Mouse (Mus musculus) forebrain, embryonic 10.5 days (tissue): ENCODE data around the gene Rrbp1. TPM values are rescaled to one million over a fixed set of nuclear protein-coding genes. Genes with fewer than 3 reads are reported as not detected.

Source experiments
- DNase-seq: peaks from one replicate; pipeline ENCODE4 v3.0.0-alpha.2; 2017; ENCODE audit warnings: low spot score; ENCODE audit errors: extremely low spot score
- H3K27ac ChIP-seq: fragments of 300-500 bp; sonication (generic); 2 replicates; pipeline ENCODE4 v1.5.1; 2016; ENCODE audit warnings: mild to moderate bottlenecking
- H3K27me3 ChIP-seq: fragments of 300-500 bp; sonication (generic); 2 replicates; pipeline ENCODE4 v1.6.1; 2016; ENCODE audit warnings: mild to moderate bottlenecking; ENCODE audit not compliant: poor library complexity, severe bottlenecking
- H3K36me3 ChIP-seq: fragments of 300-500 bp; sonication (generic); replicated peaks from 2 replicates; pipeline ENCODE4 v1.6.1; 2016; ENCODE audit warnings: mild to moderate bottlenecking, moderate library complexity
- H3K4me1 ChIP-seq: fragments of 300-500 bp; sonication (generic); 2 replicates; pipeline ENCODE4 v1.6.1; 2016
- H3K4me3 ChIP-seq: fragments of 300-500 bp; sonication (generic); 2 replicates; pipeline ENCODE4 v1.5.1; 2016; ENCODE audit warnings: mild to moderate bottlenecking, moderate library complexity
- H3K9me3 ChIP-seq: fragments of 300-500 bp; sonication (generic); 2 replicates; pipeline ENCODE4 v1.6.1; 2016; ENCODE audit warnings: mild to moderate bottlenecking, moderate library complexity
- WGBS: fragments of 180-500 bp; shearing (Covaris S2); methylation state at CpG from one replicate; pipeline ENCODE4 v1.1.7; 2016; 5-methylcytosine and 5-hydroxymethylcytosine counted together
- polyA plus RNA-seq: library from polyadenylated mRNA; unstranded; fragments of >200 nt; fragmentation: Nextera tagmentation; extraction: Ambion mirVana; gene quantifications from 2 replicates; pipeline ENCODE4 v1.2.1, GENCODE M21; 2016

The Rrbp1 gene
- polyA plus RNA-seq, 1 experiment from 2014 or later: 44.6 TPM

- Histone ChIP-seq H3K27me3 (no peaks in the 10 kb centered on the region), H3K27ac (no peak overlapping the region), H3K4me3 (no peak overlapping the region), H3K4me1 (peaks cover 3% of the 10 kb centered on the region; the same call in 1 of the 2 replicates), H3K9me3 (no peaks in the 10 kb centered on the region), H3K36me3 (peaks cover 97% of the 10 kb centered on the region)
- WGBS: 90% methylated on average over 2 of the region's 2 CpGs
- no peak for DNase-seq
Measured at GRCm38 (mm10) chr2:143946399-143946798, 64.7 kb downstream of the Rrbp1 start.

GRCm38 (mm10) chr2:143945466-143946075, 65.5 kb downstream of the Rrbp1 start:
- H3K36me3 ChIP-seq: peaks cover 97% of the 10 kb centered on the region
- no peak for DNase-seq

GRCm38 (mm10) chr2:143944796-143945195, 66.3 kb downstream of the Rrbp1 start:
- H3K4me1 ChIP-seq: no peaks in the 10 kb centered on the region
- 94% methylated on average over 3 of the region's 3 CpGs for WGBS
- no peaks in the 10 kb centered on the region for H3K27me3 ChIP-seq
- no peak overlapping the region for H3K27ac ChIP-seq
- no peaks in the 10 kb centered on the region for H3K9me3 ChIP-seq
- no peak overlapping the region for H3K4me3 ChIP-seq
- peaks cover 97% of the 10 kb centered on the region for H3K36me3 ChIP-seq
- DNase-seq: no peak

More at GRCm38 (mm10) chr2:143945466-143946075, 65.5 kb downstream of the Rrbp1 start:
- Histone ChIP-seq H3K9me3 (no peaks in the 10 kb centered on the region), H3K27ac (no peak overlapping the region), H3K4me3 (no peak overlapping the region), H3K27me3 (no peaks in the 10 kb centered on the region), H3K4me1 (no peaks in the 10 kb centered on the region; the same call in 1 of the 2 replicates)
- WGBS: 92% methylated on average over 7 of the region's 7 CpGs

- H3K27ac ChIP-seq: no peak overlapping the region
- no peaks in the 10 kb centered on the region for H3K27me3 ChIP-seq
- no peaks in the 10 kb centered on the region for H3K9me3 ChIP-seq
- 91% methylated on average over 5 of the region's 5 CpGs for WGBS
- no peak overlapping the region for H3K4me3 ChIP-seq
- DNase-seq: no peak
- H3K36me3 ChIP-seq: peaks cover 68% of the 10 kb centered on the region
- no peaks in the 10 kb centered on the region for H3K4me1 ChIP-seq
Measured at GRCm38 (mm10) chr2:143940406-143940805, 70.7 kb downstream of the Rrbp1 start.

- H3K4me1 ChIP-seq: no peaks in the 10 kb centered on the region
- DNase-seq: no peak
- H3K4me3 ChIP-seq: no peak overlapping the region
- H3K27ac ChIP-seq: no peak overlapping the region
- WGBS: 89% methylated on average over 2 of the region's 2 CpGs
- no peaks in the 10 kb centered on the region for H3K9me3 ChIP-seq
- H3K27me3 ChIP-seq: no peaks in the 10 kb centered on the region
- peaks cover 48% of the 10 kb centered on the region for H3K36me3 ChIP-seq
Measured at GRCm38 (mm10) chr2:143937861-143938260, 73.2 kb downstream of the Rrbp1 start.

DNA sequence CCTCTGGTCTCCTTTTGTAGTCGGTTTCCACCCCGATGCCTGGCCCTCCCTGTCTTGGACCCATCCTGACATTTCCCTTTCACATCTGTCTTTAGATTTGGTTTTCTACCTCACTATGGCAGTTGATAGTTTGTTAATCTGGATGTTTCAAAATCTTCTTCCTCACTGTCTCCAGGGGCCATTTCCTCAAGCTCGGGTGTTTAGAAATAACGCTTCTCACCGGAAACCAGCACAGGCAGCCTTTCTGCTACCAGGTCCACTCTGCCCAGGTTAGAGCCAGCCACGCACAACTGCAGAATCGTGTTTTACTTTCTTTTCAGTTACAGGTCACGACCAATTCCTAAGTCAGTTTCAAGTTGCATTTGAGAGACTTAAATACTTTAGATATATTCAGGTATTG, 76.6 kb downstream of the Rrbp1 start:
- no peaks in the 10 kb centered on the region for H3K9me3 ChIP-seq
- no peaks in the 10 kb centered on the region for H3K27me3 ChIP-seq
- H3K4me3 ChIP-seq: no peak overlapping the region
- H3K36me3 ChIP-seq: peaks cover 16% of the 10 kb centered on the region
- H3K4me1 ChIP-seq: peaks cover 18% of the 10 kb centered on the region
- H3K27ac ChIP-seq: no peak overlapping the region
- DNase-seq: no peak
- 93% methylated on average over 8 of the region's 8 CpGs for WGBS

GRCm38 (mm10) chr2:143933516-143933915, 77.5 kb downstream of the Rrbp1 start:
- Histone ChIP-seq H3K27ac (no peak overlapping the region), H3K9me3 (no peaks in the 10 kb centered on the region), H3K27me3 (no peaks in the 10 kb centered on the region), H3K36me3 (peaks cover 6% of the 10 kb centered on the region), H3K4me3 (no peak overlapping the region), H3K4me1 (peaks cover 18% of the 10 kb centered on the region)
- no peak for DNase-seq
- WGBS: 90% methylated on average over 5 of the region's 5 CpGs

DNA sequence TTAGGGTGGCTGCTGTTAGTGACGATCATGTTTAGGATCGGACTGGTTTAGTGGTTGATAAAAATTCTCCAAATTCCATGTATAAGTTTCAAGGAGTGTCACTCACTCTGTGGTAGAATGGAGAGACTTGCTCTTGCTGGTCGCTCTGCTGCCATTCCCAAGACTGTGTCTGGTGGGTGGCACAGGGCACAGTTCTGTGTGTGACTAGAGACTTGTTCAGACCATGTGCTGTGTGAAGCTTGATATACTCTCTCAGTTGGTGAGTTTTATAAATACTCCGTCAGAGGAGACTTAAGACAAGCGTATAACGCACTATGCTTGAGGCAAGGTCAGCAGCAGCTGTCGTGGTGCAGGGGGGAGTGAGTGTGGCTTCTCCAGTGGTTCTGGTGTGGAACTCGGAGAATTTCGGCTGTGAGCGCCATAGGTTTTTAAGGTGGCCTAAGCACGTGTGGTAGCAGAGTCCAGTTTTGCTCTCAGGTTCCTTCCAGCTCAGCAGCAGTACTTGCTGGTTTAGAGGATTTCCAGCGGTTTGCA, 78.7 kb downstream of the Rrbp1 start:
- H3K4me1 ChIP-seq: peaks cover 18% of the 10 kb centered on the region
- H3K27me3 ChIP-seq: no peaks in the 10 kb centered on the region
- no peaks in the 10 kb centered on the region for H3K9me3 ChIP-seq
- H3K36me3 ChIP-seq: peaks cover 4% of the 10 kb centered on the region; the same call in 1 of the 2 replicates
- no peak overlapping the region for H3K4me3 ChIP-seq
- no peak overlapping the region for H3K27ac ChIP-seq
- WGBS: 87% methylated on average over 12 of the region's 12 CpGs
- no peak for DNase-seq

GRCm38 (mm10) chr2:143929607-143930311, 81.3 kb downstream of the Rrbp1 start:
- H3K27ac ChIP-seq: no peak overlapping the region
- DNase-seq: no peak

GRCm38 (mm10) chr2:143925826-143926225, 85.2 kb downstream of the Rrbp1 start:
- Histone ChIP-seq H3K9me3 (no peaks in the 10 kb centered on the region), H3K4me3 (no peak overlapping the region), H3K27me3 (no peaks in the 10 kb centered on the region), H3K36me3 (no peaks in the 10 kb centered on the region), H3K27ac (no peak overlapping the region), H3K4me1 (peaks cover 12% of the 10 kb centered on the region)
- 97% methylated on average over 6 of the region's 6 CpGs for WGBS
- no peak for DNase-seq

More at GRCm38 (mm10) chr2:143929607-143930311, 81.3 kb downstream of the Rrbp1 start:
- 72% methylated on average over 3 of the region's 3 CpGs for WGBS
- Histone ChIP-seq H3K4me1 (peaks cover 18% of the 10 kb centered on the region), H3K4me3 (no peak overlapping the region), H3K36me3 (peaks cover 4% of the 10 kb centered on the region; the same call in 1 of the 2 replicates), H3K27me3 (no peaks in the 10 kb centered on the region), H3K9me3 (no peaks in the 10 kb centered on the region)

DNA sequence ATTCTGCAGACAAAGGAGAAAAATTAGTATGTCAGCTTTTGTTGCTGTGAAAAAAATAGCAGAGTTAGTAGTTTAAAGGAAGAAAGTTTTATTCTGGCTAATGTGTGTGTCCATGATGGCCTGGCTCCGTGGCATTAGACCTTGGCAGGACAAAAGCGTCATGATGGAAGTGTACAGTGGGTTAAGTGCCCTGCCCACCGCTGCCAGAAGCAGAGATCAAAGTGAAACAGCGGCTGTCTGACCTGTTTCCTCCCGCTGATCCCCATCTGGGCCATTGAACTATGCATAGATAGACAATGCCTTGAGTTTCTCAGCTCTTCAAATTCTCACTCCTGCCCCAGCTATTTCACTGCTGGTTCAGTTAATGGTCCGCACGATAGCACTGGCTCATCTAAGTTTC, 87.0 kb downstream of the Rrbp1 start:
- H3K27me3 ChIP-seq: no peaks in the 10 kb centered on the region
- DNase-seq: no peak
- 83% methylated on average over 7 of the region's 7 CpGs for WGBS
- H3K4me3 ChIP-seq: no peak overlapping the region
- no peaks in the 10 kb centered on the region for H3K36me3 ChIP-seq
- no peaks in the 10 kb centered on the region for H3K9me3 ChIP-seq
- peaks cover 8% of the 10 kb centered on the region for H3K4me1 ChIP-seq
- H3K27ac ChIP-seq: no peak overlapping the region

DNA sequence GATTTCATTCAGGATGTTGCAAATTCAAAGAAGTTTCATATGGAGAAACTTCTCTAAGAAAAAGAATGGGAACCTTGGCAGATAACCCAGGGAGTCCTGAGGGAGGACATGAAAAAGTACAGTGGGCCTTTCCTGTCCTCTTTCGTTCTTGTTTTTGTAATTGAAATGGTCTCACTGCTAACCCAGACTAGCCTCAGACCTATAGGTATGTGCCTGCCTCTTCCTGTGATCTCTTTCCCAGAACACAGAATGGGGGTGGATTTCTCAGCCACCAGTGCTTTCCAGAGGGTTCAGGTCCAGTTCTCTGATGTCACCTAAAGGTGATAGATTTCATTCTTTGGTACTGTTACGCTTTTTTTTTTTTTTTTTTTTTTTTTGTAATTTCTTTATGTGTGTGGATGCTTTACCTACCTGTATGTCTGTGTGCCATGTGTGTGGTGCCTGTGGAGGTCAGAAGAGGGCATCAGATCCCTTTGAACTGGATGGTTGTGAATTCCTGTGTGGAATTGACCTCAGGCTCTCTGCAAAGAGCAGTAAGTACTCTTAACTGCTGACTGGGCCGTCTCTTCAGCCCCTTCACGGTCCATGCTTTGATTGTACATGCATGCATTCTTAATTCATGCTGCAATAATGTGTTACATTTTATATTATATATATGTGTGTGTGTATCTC, 92.1 kb downstream of the Rrbp1 start:
- no peak for DNase-seq
- Histone ChIP-seq H3K27ac (no peak overlapping the region), H3K36me3 (no peaks in the 10 kb centered on the region), H3K9me3 (no peaks in the 10 kb centered on the region), H3K4me3 (no peak overlapping the region), H3K4me1 (peaks cover 36% of the 10 kb centered on the region), H3K27me3 (no peaks in the 10 kb centered on the region)
- WGBS: 76% methylated on average over 4 of the region's 4 CpGs

- DNase-seq: no peak
- Histone ChIP-seq H3K4me1 (peaks cover 35% of the 10 kb centered on the region), H3K9me3 (no peaks in the 10 kb centered on the region), H3K4me3 (no peak overlapping the region), H3K27me3 (no peaks in the 10 kb centered on the region), H3K36me3 (no peaks in the 10 kb centered on the region), H3K27ac (no peak overlapping the region)
- WGBS: 86% methylated on average over 5 of the region's 5 CpGs
Measured at GRCm38 (mm10) chr2:143917622-143918021, 93.4 kb downstream of the Rrbp1 start.
